Mouse (Mus musculus): ENCODE results near the gene Irx3. TPM values are rescaled to one million over a fixed set of nuclear protein-coding genes. Genes with fewer than 3 reads are reported as not detected.

Gene Irx3
- total and polyA plus RNA-seq, 2 experiments: 0.18 to 0.31 TPM

- no peak overlapping the region for H3K9ac ChIP-seq (ENCODE audit: low read depth, low read length)
- WGBS: 90% methylated on average over 9 of the region's 9 CpGs
- DNase-seq (ENCODE audit: extremely low read depth, low read depth, low spot score): no peak
- no peak overlapping the region for H3K27ac ChIP-seq (replicated peaks; ENCODE audit: insufficient read depth, low read depth, low read length)
- no peaks in the 10 kb centered on the region for H3K4me1 ChIP-seq (ENCODE audit: control insufficient read depth, insufficient read depth, low read length)
- no peaks in the 10 kb centered on the region for H3K27me3 ChIP-seq (ENCODE audit: control insufficient read depth, insufficient read depth, low read length)
- H3K4me3 ChIP-seq (ENCODE audit: insufficient read depth, low read depth, low read length): no peak overlapping the region
- TF ChIP-seq POLR2A (IDR thresholded peaks at IDR 0.05; ENCODE audit: extremely low read depth, insufficient read depth, low read length) (no peak), CTCF (IDR thresholded peaks at IDR 0.05; ENCODE audit: low read depth, low read length) (no peak)
- H3K79me2 ChIP-seq (ENCODE audit: control insufficient read depth, insufficient read depth, low read length): no peaks in the 10 kb centered on the region
- no peaks in the 10 kb centered on the region for H3K36me3 ChIP-seq (ENCODE audit: control insufficient read depth, insufficient read depth, low read length)
Measured at GRCm38 (mm10) chr8:91787194-91787895, 14.5 kb downstream of the Irx3 start.

- WGBS: 73% methylated on average over 5 of the region's 5 CpGs
Measured at GRCm38 (mm10) chr8:91782940-91783339, 18.9 kb downstream of the Irx3 start.

GRCm38 (mm10) chr8:91782201-91782600, 19.7 kb downstream of the Irx3 start:
- DNase-seq (ENCODE audit: extremely low read depth, low read depth, low spot score): no peak
- Histone ChIP-seq H3K9ac (ENCODE audit: low read depth, low read length) (no peak overlapping the region), H3K4me3 (ENCODE audit: insufficient read depth, low read depth, low read length) (no peak overlapping the region), H3K79me2 (ENCODE audit: control insufficient read depth, insufficient read depth, low read length) (no peaks in the 10 kb centered on the region), H3K36me3 (ENCODE audit: control insufficient read depth, insufficient read depth, low read length) (no peaks in the 10 kb centered on the region), H3K27ac (replicated peaks; ENCODE audit: insufficient read depth, low read depth, low read length) (no peak overlapping the region), H3K27me3 (ENCODE audit: control insufficient read depth, insufficient read depth, low read length) (no peaks in the 10 kb centered on the region), H3K4me1 (ENCODE audit: control insufficient read depth, insufficient read depth, low read length) (no peaks in the 10 kb centered on the region)
- WGBS: 90% methylated on average over 7 of the region's 7 CpGs
- TF ChIP-seq CTCF (IDR thresholded peaks at IDR 0.05; ENCODE audit: low read depth, low read length) (no peak), POLR2A (IDR thresholded peaks at IDR 0.05; ENCODE audit: extremely low read depth, insufficient read depth, low read length) (no peak)

More at GRCm38 (mm10) chr8:91782940-91783339, 18.9 kb downstream of the Irx3 start:
- Histone ChIP-seq H3K27ac (replicated peaks; ENCODE audit: insufficient read depth, low read depth, low read length) (no peak overlapping the region), H3K4me3 (ENCODE audit: insufficient read depth, low read depth, low read length) (no peak overlapping the region), H3K27me3 (ENCODE audit: control insufficient read depth, insufficient read depth, low read length) (no peaks in the 10 kb centered on the region), H3K9ac (ENCODE audit: low read depth, low read length) (no peak overlapping the region), H3K79me2 (ENCODE audit: control insufficient read depth, insufficient read depth, low read length) (no peaks in the 10 kb centered on the region), H3K4me1 (ENCODE audit: control insufficient read depth, insufficient read depth, low read length) (no peaks in the 10 kb centered on the region), H3K36me3 (ENCODE audit: control insufficient read depth, insufficient read depth, low read length) (no peaks in the 10 kb centered on the region)
- no peak for DNase-seq (ENCODE audit: extremely low read depth, low read depth, low spot score)
- no peak for TF ChIP-seq CTCF (IDR thresholded peaks at IDR 0.05; ENCODE audit: low read depth, low read length)
- TF ChIP-seq POLR2A (IDR thresholded peaks at IDR 0.05; ENCODE audit: extremely low read depth, insufficient read depth, low read length): no peak

GRCm38 (mm10) chr8:91780648-91781047, 21.2 kb downstream of the Irx3 start:
- H3K36me3 ChIP-seq (ENCODE audit: control insufficient read depth, insufficient read depth, low read length): no peaks in the 10 kb centered on the region
- no peak for TF ChIP-seq CTCF (IDR thresholded peaks at IDR 0.05; ENCODE audit: low read depth, low read length)
- TF ChIP-seq POLR2A (IDR thresholded peaks at IDR 0.05; ENCODE audit: extremely low read depth, insufficient read depth, low read length): no peak
- H3K4me1 ChIP-seq (ENCODE audit: control insufficient read depth, insufficient read depth, low read length): no peaks in the 10 kb centered on the region
- H3K79me2 ChIP-seq (ENCODE audit: control insufficient read depth, insufficient read depth, low read length): no peaks in the 10 kb centered on the region
- H3K27ac ChIP-seq (replicated peaks; ENCODE audit: insufficient read depth, low read depth, low read length): no peak overlapping the region
- peak; percentile 16 for DNase-seq (ENCODE audit: extremely low read depth, low read depth, low spot score)
- no peaks in the 10 kb centered on the region; the same call in 1 of the 2 replicates for H3K27me3 ChIP-seq (ENCODE audit: control insufficient read depth, insufficient read depth, low read length)
- 40% methylated on average over 3 of the region's 3 CpGs for WGBS
- no peak overlapping the region for H3K9ac ChIP-seq (ENCODE audit: low read depth, low read length)
- H3K4me3 ChIP-seq (ENCODE audit: insufficient read depth, low read depth, low read length): no peak overlapping the region

GRCm38 (mm10) chr8:91768857-91769256, 33.0 kb downstream of the Irx3 start:
- Histone ChIP-seq H3K79me2 (ENCODE audit: control insufficient read depth, insufficient read depth, low read length) (no peaks in the 10 kb centered on the region), H3K36me3 (ENCODE audit: control insufficient read depth, insufficient read depth, low read length) (no peaks in the 10 kb centered on the region), H3K9ac (ENCODE audit: low read depth, low read length) (no peak overlapping the region), H3K27me3 (ENCODE audit: control insufficient read depth, insufficient read depth, low read length) (no peaks in the 10 kb centered on the region), H3K4me1 (ENCODE audit: control insufficient read depth, insufficient read depth, low read length) (no peaks in the 10 kb centered on the region), H3K4me3 (ENCODE audit: insufficient read depth, low read depth, low read length) (no peak overlapping the region), H3K27ac (replicated peaks; ENCODE audit: insufficient read depth, low read depth, low read length) (no peak overlapping the region)
- TF ChIP-seq CTCF (IDR thresholded peaks at IDR 0.05; ENCODE audit: low read depth, low read length): no peak
- TF ChIP-seq POLR2A (IDR thresholded peaks at IDR 0.05; ENCODE audit: extremely low read depth, insufficient read depth, low read length): no peak
- DNase-seq (ENCODE audit: extremely low read depth, low read depth, low spot score): no peak
- WGBS: 86% methylated on average over 6 of the region's 6 CpGs

DNA sequence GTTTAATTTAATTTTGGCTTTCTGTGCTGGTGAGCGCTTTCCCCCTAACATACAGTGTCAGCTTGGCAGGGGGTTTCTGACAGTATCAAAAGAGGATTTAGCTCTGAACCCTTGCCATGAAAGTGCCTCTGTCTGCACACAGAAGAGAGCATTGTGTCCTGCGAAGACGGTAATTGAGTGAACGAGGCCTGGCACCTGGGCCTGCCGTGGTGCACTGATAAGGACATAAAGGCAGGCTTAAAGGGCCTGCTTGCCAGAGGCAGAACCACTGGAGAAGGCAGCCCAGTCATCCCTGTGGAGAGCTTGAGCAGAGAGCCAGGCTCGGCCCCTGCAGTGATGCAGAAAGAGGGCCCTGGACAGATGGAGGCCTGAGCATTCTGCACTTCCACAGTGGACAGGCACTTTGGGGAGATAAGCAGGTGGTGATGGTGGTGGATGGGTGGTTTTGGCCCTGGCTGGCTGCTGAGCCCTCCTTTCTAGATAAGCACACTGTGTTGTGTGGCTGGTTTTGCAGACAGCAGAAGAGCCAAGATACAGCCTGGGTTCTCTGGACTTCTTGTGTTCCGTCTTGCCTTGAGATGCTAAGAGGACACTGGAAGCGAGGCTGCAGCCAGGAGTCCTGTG, 36.3 kb downstream of the Irx3 start:
- no peaks in the 10 kb centered on the region for H3K79me2 ChIP-seq (ENCODE audit: control insufficient read depth, insufficient read depth, low read length)
- DNase-seq (ENCODE audit: extremely low read depth, low read depth, low spot score): no peak
- no peak overlapping the region for H3K27ac ChIP-seq (replicated peaks; ENCODE audit: insufficient read depth, low read depth, low read length)
- H3K4me1 ChIP-seq (ENCODE audit: control insufficient read depth, insufficient read depth, low read length): no peaks in the 10 kb centered on the region
- no peak overlapping the region for H3K9ac ChIP-seq (ENCODE audit: low read depth, low read length)
- no peaks in the 10 kb centered on the region for H3K36me3 ChIP-seq (ENCODE audit: control insufficient read depth, insufficient read depth, low read length)
- TF ChIP-seq CTCF (IDR thresholded peaks at IDR 0.05; ENCODE audit: low read depth, low read length) (no peak), POLR2A (IDR thresholded peaks at IDR 0.05; ENCODE audit: extremely low read depth, insufficient read depth, low read length) (no peak)
- H3K27me3 ChIP-seq (ENCODE audit: control insufficient read depth, insufficient read depth, low read length): no peaks in the 10 kb centered on the region
- 79% methylated on average over 8 of the region's 8 CpGs for WGBS
- H3K4me3 ChIP-seq (ENCODE audit: insufficient read depth, low read depth, low read length): no peak overlapping the region

All from liver, adult 2 months (tissue).